Mouse (Mus musculus) kidney, adult 2 months (tissue): ENCODE data around the gene Scrn1.

Experiments used
- CTCF ChIP-seq: fragments of 200-500 bp; conservative IDR thresholded peaks from 2 replicates; pipeline ENCODE4 v1.5.1; 2011; ENCODE audit warnings: low read depth, mild to moderate bottlenecking, control low read depth, low read length, moderate library complexity, mixed read lengths; ENCODE audit not compliant: insufficient read depth, insufficient read length
- POLR2A ChIP-seq: fragments of 200-500 bp; IDR thresholded peaks from one replicate; pipeline ENCODE4 v1.6.1; 2011; ENCODE audit warnings: low read depth, low read length, control low read depth

- TF ChIP-seq POLR2A (no peak), CTCF (no peak)
Observed at GRCm38 (mm10) chr6:54553632-54554031, 12.7 kb downstream of the Scrn1 start.
